Mouse (Mus musculus) G1E (cell line): ENCODE data around the gene Wdr46.

Source experiments
- CTCF ChIP-seq: IDR thresholded peaks from 2 replicates; pipeline ENCODE4 v1.5.1; 2012; ENCODE audit warnings: low read depth, low read length, inconsistent platforms, mixed read lengths
- GATA1 ChIP-seq: IDR thresholded peaks from 2 replicates; pipeline ENCODE4 v1.6.1; 2012; ENCODE audit warnings: borderline replicate concordance, low read length, inconsistent platforms, mixed read lengths
- GATA2 ChIP-seq: IDR thresholded peaks from 2 replicates; pipeline ENCODE4 v1.6.1; 2012; ENCODE audit warnings: low read depth, low read length, inconsistent platforms, borderline replicate concordance

DNA sequence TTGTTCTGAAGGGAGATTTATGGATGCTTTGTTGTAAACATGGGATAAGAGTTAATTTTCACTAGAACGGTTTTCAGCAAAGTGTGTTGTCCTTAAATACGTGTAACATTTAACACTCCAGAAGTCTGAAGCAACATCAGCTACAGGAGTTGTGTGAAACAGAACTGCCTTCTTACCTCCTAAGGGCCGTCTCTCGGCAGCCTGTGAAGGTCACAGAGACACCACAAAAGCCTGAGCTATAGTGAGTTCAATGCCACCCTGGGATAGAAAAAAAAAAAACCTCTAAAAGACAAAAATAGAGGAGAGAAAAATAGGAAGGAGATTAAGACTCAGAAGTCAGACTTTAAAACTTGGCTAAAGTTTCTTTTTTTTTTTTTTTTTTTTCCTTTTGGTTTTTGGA is 38.4 kb upstream of the Wdr46 start:
- TF ChIP-seq CTCF: no peak
- no peak for TF ChIP-seq GATA1
- TF ChIP-seq GATA2: no peak
